Mouse (Mus musculus) bone marrow, adult 2 months (tissue): ENCODE results near the gene Echdc3.

Source experiments
- CTCF ChIP-seq: fragments of 200-500 bp; IDR thresholded peaks from 2 replicates; pipeline ENCODE4 v1.5.1; 2011; ENCODE audit warnings: low read length, control low read depth; ENCODE audit not compliant: control insufficient read depth, insufficient read depth
- POLR2A ChIP-seq: fragments of 200-500 bp; IDR thresholded peaks from 2 replicates; pipeline ENCODE4 v1.6.1; 2011; ENCODE audit warnings: low read depth, mild to moderate bottlenecking, control low read depth, low read length, borderline replicate concordance; ENCODE audit not compliant: control insufficient read depth

DNA sequence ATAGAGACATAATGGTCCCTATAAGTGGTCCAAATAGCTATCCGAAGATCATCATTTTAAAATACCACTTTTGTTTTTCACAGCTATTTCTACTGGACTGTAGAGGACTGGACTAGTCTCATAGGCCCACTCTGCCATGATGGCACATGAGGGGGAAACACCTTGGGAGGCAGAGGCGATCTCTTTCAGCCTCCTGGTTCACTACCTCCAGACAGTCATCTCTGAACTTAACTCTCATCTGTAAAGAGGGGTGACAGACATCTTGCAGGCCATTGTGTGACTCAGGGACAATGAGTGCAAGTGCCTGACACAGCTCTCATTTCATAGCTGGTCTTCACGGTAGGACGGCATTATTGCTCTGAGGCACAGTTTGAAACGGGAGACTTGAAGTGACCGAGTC, 2.0 kb downstream of the Echdc3 start:
- no peak for TF ChIP-seq POLR2A
- TF ChIP-seq CTCF: no peak
